Mouse (Mus musculus): ENCODE measurements around the gene Ergic1.

Ergic1 gene

DNA sequence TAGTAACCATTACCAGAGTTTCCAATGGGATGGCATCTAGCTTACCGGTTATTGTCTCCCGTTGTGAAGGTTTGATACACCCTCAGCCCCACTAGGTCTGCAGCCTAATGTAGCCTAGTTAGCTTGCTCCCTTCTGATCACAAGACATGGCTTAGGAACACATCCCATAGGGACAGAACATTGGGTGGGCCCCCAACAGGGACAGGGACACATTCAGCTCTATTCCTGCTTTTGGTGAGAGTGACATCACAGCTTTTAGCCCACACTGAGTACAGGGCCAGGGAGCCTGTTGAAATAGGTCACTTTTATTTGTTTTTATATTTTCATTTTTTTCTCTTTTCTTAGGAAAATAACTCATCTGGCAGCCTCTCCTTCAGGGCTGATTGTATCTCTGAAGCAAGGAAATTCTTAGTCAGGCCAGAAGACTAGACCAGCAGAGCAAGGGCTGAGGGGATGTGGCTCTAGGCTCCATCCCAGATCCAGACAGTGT lies 64.3 kb downstream of the Ergic1 start:
- DNase-seq (ENCODE audit: low spot score), result no peak

DNA sequence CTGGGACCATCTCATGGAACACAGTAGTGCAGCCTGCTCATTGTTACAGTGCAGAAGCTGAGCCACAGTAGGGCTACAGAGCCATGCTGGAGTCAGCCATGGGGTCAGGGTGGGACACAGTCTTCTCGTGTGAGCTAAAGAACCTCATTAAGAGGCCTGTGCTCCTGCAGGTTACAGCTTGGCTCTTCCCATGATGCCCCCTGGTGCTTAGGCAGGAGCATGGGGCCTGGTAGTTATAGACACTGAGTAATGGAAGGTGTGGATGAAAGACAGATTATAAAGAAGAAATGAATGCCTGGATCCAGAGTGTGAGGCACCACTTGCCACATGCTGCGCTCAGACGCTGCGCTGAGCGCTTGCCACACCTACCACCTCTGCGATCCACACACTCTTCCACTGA lies 67.2 kb downstream of the Ergic1 start:
- DNase-seq (ENCODE audit: low spot score), result no peak

DNA sequence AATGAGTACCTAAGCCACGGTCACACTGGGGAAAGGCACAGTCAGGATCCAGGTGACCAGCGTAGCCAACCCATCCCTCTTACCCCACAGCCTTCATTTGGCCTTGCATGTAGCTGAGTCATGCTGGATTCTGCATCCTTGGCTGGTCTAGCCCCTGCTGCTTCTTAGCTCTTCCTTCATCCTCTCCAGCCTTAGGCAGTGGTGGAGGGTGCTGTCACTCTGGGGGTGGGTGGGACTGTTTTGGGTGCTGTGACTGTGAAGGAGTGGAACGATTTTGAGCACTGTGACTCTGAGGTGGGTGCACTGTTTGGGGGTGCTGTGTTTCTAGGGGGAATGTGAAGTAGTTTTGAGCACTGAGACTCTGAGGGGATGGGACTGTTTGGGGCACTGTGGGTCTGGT lies 67.6 kb downstream of the Ergic1 start:
- DNase-seq (ENCODE audit: low spot score), result no peak

DNA sequence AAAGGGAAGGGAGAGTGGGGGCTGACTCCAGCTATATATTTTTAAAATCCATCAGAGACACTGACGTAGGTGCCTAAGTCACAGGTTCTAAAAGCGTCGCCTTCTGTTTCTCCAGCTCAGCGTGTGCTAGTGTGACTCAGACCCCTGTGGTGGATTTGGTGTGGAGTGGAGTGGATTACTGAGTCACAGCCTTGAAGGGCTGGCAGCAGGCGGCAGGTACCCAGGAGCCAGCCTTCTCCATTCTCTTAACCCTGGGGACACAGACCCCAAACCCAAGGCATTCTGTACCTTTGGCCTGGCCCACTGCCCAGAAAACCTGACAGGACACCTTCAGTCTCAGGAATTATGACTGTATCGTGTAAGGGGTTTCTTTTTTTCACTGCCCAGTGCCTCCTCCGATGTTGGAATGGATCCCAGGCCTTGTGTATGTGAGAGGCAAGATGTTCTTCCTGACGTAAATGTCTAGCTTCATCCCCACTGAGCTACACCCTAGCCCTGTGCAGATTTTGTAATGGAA lies 70.6 kb downstream of the Ergic1 start:
- DNase-seq (ENCODE audit: low spot score), result no peak

DNA sequence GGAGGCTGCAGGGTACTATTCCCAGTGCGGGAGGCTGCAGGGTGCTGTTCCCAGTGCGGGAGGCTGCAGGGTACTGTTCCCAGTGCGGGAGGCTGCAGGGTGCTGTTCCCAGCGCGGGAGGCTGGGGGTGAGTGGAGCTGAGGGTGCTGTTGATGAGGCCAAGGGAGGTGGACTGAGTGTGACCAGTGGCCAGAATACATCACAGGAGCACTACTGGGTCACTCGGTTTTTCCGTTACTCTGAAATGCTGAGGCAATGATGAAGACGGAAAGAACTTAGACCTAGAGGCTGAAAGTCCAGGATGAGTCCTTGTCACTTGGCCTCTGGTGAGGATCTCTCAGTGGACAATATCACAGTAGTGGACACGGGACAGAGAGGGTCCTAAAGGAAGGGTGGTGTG lies 71.9 kb downstream of the Ergic1 start:
- DNase-seq (ENCODE audit: low spot score), result no peak

DNA sequence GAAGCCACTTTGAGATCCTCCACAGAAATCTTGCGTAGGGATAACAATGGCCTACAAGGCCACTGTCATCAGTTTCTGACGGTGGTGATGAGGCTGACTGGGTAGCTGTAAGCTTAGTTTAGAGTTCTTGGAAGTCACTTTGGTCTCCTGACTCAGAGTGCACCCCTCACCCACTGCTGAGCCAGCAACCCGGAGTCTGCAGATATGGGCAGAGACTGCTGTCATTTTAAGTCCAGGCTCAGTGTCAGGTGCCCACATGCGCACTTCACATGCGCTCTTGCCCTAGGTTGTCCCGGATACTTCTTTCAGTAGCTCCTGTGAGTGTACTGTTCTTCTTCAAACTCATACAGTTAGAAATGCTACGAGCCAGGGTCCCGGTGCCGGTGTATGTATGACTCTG lies 72.6 kb downstream of the Ergic1 start:
- DNase-seq (ENCODE audit: low spot score), result no peak

DNA sequence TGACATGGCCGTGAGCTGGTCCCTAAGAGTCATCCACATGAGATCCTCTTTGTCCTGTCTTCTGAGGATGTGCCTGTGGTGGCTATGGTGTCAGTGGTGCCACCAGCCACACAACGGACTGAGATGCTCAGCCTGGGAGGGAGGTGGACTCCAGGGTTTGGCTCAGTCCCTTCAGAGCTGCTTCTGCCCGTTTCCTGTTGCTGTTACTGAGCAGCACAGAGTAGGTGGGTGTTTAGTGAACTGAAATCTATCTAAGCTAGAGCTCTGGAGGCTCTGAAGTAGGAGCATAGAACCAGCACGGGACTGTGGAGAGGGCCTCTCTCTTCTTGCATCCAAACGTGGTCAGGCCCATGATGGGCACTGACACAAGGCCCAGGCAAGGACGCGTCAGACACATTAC lies 73.2 kb downstream of the Ergic1 start:
- no peak for DNase-seq (ENCODE audit: low spot score)

DNA sequence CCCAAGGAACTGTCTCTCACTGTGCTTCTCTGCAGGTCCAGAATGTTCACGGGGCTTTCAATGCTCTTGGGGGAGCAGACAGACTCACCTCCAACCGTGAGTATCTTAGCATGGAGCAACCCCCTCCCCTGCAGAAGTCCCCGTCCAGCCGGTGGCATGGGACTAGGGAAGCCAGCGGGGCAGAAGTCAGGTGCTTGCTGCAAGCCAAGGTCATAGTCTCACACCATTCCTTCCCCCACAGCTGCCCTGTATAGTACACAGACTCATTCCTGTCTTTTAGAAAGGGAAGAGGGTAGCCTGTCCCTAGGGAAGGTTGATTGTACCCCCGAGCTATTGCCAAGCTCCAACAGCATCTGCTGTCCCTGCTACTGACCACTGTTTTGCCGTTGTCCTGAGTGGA lies 74.7 kb downstream of the Ergic1 start:
- DNase-seq (ENCODE audit: low spot score), result no peak

DNA sequence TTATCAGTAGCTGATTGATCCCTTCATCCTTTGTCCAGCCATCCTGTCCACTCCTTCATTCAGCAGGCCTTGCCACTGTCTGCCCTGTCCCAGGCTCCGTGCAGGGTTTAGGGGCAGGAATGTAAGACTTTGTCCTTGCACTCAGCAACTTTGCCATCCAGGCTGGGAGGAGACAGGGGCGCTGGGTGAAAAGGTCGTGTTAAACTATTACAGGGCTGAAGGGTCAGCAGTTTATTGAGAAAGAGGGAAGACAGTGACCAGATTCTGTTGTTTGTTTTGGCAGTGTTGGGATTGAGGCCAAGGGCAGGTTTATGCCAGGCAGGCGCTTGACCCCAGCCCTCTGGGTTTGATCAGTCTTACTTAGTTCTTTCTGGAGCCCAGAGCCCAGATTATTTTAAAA lies 76.6 kb downstream of the Ergic1 start:
- DNase-seq (ENCODE audit: low spot score), result no peak

DNA sequence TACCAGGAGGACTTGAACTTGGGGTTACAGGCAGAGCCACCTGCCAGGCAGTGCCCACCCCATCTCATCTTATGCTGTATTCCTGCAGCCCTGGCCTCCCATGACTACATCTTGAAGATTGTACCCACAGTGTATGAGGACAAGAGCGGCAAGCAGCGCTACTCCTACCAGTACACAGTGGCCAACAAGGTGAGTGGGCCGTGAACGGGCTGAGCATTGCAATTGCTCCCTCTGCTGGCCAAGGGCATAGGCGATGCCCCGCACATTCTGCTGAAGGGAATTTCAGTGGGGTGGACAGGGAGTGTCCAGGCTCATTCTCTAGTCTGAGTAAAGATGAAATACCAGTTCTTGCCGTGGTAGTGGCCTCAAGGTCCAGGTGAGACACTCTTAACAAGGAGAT lies 77.4 kb downstream of the Ergic1 start:
- no peak for DNase-seq (ENCODE audit: low spot score)

DNA sequence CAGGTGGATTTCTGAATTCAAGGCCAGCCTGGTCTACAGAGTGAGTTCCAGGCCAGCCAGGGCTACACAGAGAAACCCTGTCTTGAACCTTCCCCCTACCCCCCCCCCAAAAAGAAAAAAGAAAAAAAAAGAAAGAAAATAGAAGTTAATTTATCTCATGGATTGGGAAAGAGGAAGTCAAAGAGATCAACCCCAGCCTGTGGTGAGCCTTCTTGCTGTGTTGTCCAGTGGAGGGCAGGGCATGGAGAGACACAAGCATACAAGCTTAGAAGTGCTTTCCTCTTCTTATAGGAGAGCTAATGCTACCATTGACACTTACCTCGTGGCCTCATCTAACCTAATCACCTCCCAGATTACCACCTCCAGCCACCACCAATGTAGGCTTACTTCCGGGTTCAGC lies 78.5 kb downstream of the Ergic1 start:
- no peak for DNase-seq (ENCODE audit: low spot score)

DNA sequence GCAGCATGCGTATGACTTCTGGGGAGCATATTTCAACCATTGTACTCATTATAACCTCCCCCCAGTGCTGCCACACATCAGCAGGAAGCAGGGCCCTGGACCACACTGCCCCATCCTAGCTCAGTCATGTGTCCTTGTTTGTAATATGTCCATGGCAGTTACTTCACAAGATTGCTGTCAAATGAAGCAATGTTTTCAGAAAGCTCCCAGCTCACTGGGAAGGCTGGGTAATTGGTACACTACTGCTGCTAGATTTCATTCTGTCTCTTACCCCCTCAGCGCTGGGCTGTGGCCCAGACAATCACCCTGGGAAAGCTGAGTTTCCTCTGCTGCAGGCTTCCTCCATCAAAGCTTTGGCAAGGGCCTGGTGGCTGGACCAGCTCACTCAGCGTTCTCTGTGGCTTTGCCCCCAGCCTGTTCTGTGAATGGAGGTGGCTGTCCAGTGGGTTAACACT lies 79.0 kb downstream of the Ergic1 start:
- DNase-seq (ENCODE audit: low spot score), result no peak

DNA sequence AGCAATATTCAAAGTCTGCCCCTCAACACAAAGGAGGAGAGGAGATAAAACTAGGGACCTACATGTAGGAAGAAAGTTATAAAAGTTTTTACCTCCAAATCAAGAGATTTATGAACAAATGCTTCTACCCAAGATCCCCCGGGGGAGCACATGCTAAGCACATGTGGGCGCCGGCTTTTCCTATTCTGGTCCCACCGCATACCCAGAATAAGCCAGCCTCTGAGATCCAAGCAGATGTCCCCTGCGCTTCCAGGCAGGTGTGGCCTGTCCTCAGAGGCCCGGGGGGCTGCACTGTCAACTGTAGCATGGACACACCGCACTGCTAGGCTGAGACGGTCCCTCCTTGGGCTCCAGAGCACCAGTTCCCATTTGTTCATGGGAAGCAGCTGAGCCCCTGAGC lies 82.2 kb downstream of the Ergic1 start:
- no peak for DNase-seq (ENCODE audit: low spot score)

DNA sequence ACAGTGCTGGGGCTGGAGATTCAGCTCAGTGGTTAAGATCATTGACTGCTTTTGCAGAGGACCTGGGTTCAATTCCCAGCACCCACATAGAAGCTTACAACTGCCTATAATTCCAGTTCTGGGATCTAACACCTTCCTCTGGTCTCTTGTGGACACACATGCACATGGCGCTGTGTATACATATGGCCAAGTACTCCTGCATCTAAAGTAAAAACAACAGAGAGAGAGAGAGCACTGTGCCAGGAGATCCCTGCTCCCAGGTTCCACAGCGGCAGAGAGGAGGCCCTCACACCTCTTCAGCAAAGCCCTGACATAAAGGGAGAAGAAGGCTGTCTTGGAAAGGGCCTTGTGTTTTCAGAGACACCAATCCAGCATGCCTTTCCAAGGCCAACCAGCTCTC lies 82.7 kb downstream of the Ergic1 start:
- no peak for DNase-seq (ENCODE audit: low spot score)

DNA sequence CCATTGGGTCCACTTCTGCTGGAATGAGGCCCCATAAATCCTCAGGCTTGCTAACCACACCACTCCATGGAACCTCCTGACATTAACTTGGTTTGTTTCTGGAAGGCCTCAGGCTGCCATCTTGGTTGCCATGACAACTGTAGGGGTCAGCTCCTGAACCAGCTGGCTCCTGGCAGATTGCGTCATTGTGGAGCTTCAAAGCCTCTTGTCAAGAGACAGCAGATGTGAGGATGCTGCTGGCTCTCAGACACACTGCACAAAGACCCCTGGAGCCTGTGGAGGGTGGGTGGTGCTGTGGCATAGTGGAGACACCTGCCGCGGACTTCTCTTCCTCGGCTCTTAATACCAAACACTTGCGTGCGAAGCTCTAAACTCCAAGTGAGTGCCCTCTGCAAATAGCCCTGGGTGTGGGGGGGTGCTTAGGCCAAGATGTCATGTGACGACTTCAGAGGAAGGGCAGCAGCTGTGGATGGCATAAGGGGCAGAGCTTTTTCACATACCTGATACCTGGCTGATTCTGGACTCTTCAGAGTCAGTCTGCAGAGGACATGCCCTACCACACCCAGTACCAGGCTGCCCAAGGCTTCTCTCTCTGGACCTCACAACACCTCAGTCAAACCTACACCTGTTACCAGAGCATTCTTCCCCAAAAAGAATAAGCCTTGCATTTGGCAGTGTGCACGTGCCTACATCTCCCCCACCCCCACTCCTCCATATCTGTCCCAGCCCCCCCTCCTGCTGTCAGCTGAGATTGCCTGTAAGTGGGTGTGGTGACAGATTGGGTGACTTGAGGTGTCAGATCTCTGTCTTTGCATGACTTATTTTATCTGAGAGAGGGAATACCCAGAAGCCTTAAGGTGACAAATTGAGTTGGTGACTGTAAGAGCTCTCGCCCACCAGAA lies 83.5 kb downstream of the Ergic1 start:
- no peak for DNase-seq (ENCODE audit: low spot score)

DNA sequence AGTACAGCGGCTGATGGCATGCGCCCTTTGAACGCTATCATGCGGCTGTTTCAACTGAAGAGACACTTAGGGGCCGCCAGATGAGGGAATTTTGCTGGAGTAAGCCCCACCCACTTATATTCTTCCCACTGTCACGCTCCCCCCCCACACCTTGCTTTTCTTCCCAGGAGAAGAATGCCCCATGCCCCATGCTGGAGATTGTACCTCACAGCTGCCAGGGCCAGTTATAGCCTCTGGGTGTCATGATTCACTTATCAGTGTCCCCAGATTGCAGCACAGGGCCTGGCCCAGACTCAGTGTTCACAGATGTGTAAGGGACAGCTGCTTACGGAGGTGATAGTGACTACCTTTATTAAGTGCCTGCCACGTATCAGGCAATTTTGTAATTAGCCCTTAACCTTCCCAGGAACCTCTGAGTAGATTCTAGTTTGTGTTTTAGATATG lies 84.1 kb downstream of the Ergic1 start:
- no peak for DNase-seq (ENCODE audit: low spot score)

DNA sequence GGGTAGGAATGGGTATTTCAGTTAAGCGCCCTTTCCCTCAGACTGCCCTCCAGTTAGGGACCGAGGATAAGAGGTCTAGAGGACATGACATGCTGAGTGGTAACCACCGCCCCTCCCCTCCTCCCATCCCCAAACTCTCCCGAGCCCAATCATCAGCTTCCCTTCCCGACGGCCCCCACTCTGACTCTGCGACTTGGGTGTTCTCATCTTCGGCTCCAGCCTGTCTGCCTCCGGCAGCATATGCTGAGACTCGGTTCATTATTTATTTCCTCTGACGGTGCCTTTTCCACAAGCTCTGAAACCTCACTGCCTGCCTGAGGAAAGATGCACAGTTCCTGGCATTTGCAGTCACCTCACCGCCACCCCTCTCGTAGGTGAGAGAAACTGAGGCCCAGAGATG lies 86.0 kb downstream of the Ergic1 start:
- DNase-seq (ENCODE audit: low spot score), result no peak

DNA sequence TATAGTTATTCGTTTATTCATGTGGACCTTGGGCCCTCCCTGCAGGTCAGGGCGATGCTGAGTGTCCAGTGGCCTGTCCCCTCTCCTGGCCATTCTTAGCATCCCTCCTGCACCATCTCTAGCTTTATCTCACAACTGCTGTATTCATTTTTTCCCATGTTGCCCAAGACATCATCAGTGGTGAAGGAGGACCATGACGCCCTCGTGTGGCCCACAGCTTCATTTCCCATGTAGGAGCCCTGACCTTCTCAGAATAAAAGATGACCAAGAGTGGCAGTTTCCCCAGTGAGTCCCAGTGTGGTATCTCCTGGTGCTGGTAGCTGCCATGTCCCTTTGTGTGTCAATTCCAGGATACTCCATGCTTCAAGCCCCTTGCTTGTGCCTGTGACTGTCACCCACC lies 88.3 kb downstream of the Ergic1 start:
- no peak for DNase-seq (ENCODE audit: low spot score)

DNA sequence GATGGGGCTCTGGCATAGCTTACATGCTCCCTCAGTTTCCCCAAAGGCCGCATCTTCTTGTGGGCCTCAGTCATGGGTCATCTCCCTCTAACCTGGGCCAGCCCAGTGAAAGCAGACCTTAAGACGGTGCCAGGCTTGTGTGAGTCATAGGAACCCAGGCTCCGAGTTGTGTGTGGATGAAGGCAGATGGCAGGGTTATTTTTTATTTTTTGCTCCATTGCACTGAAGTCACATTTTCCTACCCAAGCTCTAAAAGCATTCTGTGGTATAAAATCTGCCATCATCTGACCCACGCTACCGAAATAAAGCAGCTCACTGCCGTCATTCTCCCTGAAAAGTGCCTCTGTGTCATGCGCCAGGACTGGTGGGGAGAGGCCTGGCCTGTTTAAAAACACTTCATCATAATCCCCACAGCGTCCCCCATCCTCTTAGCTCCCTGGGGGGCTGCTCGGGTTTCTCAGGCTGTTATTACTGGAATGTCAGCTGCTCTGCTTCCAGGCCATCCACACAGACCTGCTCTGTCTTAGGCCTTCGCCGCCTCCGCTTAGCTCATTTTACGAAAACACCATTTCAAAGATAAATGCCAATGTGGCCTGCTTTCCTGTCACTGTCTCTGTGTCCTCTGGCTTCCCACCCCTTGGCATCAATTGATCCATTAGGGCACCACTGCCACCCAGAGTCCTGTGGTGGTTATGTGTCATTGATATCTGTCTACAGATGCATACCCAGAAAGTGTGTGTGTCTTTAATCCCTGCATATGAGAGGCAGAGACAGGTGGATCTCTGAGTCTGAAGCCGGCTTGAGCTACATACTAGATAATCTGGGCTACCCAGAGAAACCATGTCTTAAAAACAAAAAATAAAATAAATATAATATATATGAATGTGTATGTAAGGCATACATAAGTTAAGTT lies 89.4 kb downstream of the Ergic1 start:
- DNase-seq (ENCODE audit: low spot score), result no peak

DNA sequence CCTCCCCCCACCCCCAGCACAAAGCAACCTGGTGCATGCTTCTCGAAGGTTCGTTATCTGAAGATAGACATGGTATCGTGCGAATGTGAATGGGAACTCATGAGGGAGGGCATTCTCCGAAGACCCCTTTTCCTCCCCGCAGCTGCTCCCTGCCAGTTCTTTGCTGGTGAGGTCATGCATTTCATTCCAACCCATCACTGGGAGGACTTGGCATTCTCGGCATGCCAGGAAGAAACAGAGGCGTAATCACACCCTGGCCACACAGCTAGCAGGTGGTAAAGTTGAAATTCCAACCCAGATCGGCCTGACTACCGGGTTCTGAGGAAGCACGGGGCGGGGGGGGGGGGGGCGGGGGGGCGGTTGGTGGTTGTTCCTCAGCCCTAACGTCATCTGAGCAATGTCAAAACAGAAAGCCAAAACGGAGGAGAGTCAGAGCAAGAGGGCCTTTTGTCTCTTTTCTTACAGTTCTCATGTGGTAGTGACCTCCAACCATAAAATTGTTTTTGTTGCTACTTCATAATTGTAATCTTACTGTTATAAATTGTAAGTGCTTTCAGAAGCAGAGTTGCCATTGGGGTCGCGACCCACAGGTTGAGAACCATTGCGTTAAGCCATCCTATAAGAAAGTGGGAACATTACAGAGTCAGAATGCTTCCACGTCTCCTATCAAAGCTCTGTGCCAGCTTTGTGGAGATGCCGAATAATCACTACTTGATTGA lies 97.7 kb downstream of the Ergic1 start:
- DNase-seq (ENCODE audit: low spot score), result no peak

DNA sequence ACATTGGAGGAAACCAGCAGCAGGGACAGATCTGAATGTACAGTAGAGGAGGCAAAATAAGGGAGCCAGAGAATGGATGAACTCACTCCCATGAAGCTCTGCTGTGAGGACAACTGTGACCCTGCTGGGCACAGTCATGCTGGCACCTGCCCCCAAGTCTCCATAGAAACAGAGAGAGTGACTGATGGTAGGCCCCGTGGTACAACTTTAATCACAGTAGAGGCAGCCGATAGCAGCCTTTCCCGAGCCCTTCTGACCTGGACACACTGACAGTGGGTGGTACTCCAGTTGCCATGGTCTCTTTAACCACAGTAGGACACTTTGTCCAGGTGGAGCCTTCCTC lies 98.3 kb downstream of the Ergic1 start:
- no peak for DNase-seq (ENCODE audit: low spot score)

All from urinary bladder, postnatal 10 days (tissue).